Mouse (Mus musculus): ENCODE data around the gene Adh6b. TPM values are rescaled to one million over a fixed set of nuclear protein-coding genes. Genes with fewer than 3 reads are reported as not detected.

The Adh6b gene
- polyA plus RNA-seq, 1 experiment from 2014 or later = 0.29 TPM

DNA sequence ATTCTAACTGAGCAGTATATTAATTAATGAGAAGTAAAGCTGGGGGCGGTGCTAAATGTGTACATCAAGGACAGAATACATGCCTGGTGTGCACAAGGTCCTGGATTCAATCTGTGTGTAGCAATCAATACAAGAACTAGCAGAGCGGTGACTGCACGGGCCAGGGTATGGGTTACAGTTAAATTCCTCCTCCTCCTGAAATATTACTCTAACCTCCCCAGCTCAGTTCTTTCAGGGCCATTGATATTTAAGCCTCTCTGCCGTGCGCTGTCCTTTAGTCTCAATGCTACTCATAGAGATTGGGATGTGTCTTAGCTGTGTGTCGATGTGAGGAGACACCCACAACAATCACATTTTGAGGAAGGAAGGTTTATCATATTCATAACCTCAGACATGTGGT lies 45.6 kb downstream of the Adh6b start:
- no peak for DNase-seq (ENCODE audit: low spot score)
- Histone ChIP-seq H3K36me3 (replicated peaks; ENCODE audit: control insufficient read depth, insufficient read depth) (no peaks in the 10 kb centered on the region), H3K27ac (no peak overlapping the region), H3K4me2 (replicated peaks) (no peak overlapping the region), H3K4me1 (replicated peaks; ENCODE audit: control insufficient read depth, insufficient read depth, low read length) (no peaks in the 10 kb centered on the region), H3K9ac (no peak overlapping the region), H3K9me3 (ENCODE audit: control insufficient read depth, low read length) (no peaks in the 10 kb centered on the region), H3K27me3 (ENCODE audit: control insufficient read depth, insufficient read depth, low read length) (no peaks in the 10 kb centered on the region), H3K4me3 (replicated peaks; ENCODE audit: low read length) (no peak overlapping the region)
- no peak for ATAC-seq (ENCODE audit: low FRiP score)
- WGBS = 91% methylated on average over 6 of the region's 6 CpGs

DNA sequence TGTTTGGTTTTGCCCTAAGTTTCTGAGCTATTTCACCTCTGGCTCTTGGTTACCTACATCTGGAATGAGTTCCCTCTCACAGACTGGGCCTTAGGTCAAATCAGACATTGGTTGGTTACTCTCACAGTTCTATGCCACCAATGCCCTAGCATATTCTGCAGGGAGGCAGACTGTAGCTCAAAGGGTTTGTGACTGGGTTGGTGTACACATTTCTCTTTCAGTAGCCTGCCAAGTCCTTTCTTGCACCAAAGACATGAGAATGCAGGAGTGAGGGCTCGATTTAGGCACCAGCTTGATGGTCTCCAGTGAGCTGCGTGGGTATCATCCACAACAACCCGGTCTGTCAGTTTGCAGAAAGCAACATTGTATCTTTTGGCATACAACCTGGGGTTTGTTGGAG lies 63.3 kb downstream of the Adh6b start:
- Histone ChIP-seq H3K4me3 (replicated peaks; ENCODE audit: low read length) (no peak overlapping the region), H3K4me1 (replicated peaks; ENCODE audit: control insufficient read depth, insufficient read depth, low read length) (no peaks in the 10 kb centered on the region), H3K9ac (no peak overlapping the region), H3K9me3 (ENCODE audit: control insufficient read depth, low read length) (no peaks in the 10 kb centered on the region), H3K27ac (no peak overlapping the region), H3K27me3 (ENCODE audit: control insufficient read depth, insufficient read depth, low read length) (no peaks in the 10 kb centered on the region), H3K4me2 (replicated peaks) (no peak overlapping the region), H3K36me3 (replicated peaks; ENCODE audit: control insufficient read depth, insufficient read depth) (no peaks in the 10 kb centered on the region)
- ATAC-seq (ENCODE audit: low FRiP score) (no peak), DNase-seq (ENCODE audit: low spot score) (no peak)
- 81% methylated on average over 3 of the region's 3 CpGs for WGBS

DNA sequence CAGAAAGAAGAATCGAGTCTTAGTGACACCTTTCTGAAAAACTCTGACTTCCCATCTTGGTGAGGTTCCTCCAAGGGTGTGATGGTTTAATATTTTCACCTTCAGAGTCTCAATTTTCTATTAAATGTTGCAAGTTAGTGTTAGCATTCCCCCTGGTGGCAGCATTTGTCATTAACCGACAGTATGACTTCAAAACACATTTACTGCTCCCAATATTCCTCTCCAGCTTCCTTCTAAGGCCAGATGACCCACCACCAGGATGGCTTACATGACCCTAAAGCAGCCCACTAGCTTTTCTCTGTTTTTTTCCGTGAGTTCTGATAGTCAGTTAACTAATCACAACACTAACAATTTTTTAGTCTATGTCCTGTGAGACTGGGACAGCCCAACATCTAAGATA lies 63.8 kb downstream of the Adh6b start:
- no peak for ATAC-seq (ENCODE audit: low FRiP score)
- H3K4me3 ChIP-seq (replicated peaks; ENCODE audit: low read length) = no peak overlapping the region
- 46% methylated on average over 3 of the region's 3 CpGs for WGBS

DNA sequence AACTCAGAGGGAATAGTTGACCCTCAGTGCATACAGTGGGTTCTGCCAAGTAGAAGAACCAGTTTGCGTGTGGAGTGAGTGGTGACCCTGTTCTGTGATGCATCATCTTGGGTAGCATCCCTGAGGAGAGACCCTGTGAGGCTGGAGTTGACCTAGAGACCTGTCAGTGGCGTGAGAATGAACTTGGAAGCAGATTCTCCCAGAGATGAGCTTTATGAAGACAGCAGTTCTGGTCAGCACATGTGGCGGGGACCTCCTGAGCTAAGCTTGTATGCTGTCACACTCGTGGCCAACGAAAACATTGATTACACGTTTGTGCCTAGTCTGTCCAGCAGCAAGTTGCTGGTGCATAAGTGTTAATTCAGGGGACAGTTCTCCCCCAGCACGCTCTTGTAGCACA lies 64.3 kb downstream of the Adh6b start:
- H3K36me3 ChIP-seq (replicated peaks; ENCODE audit: control insufficient read depth, insufficient read depth) = no peaks in the 10 kb centered on the region
- H3K9ac ChIP-seq = no peak overlapping the region
- H3K9me3 ChIP-seq (ENCODE audit: control insufficient read depth, low read length) = no peaks in the 10 kb centered on the region
- H3K27me3 ChIP-seq (ENCODE audit: control insufficient read depth, insufficient read depth, low read length) = no peaks in the 10 kb centered on the region
- ATAC-seq (ENCODE audit: low FRiP score) (no peak), DNase-seq (ENCODE audit: low spot score) (no peak)
- H3K4me1 ChIP-seq (replicated peaks; ENCODE audit: control insufficient read depth, insufficient read depth, low read length) = no peaks in the 10 kb centered on the region
- H3K27ac ChIP-seq = no peak overlapping the region
- H3K4me2 ChIP-seq (replicated peaks) = no peak overlapping the region
- H3K4me3 ChIP-seq (replicated peaks; ENCODE audit: low read length) = no peak overlapping the region
- 87% methylated on average over 7 of the region's 7 CpGs for WGBS

More for the DNA sequence above, 63.8 kb downstream of the Adh6b start:
- Histone ChIP-seq H3K4me1 (replicated peaks; ENCODE audit: control insufficient read depth, insufficient read depth, low read length) (no peaks in the 10 kb centered on the region), H3K27ac (no peak overlapping the region), H3K36me3 (replicated peaks; ENCODE audit: control insufficient read depth, insufficient read depth) (no peaks in the 10 kb centered on the region), H3K27me3 (ENCODE audit: control insufficient read depth, insufficient read depth, low read length) (no peaks in the 10 kb centered on the region), H3K4me2 (replicated peaks) (no peak overlapping the region), H3K9me3 (ENCODE audit: control insufficient read depth, low read length) (no peaks in the 10 kb centered on the region), H3K9ac (no peak overlapping the region)
- peak; percentile 75 for DNase-seq (ENCODE audit: low spot score)

DNA sequence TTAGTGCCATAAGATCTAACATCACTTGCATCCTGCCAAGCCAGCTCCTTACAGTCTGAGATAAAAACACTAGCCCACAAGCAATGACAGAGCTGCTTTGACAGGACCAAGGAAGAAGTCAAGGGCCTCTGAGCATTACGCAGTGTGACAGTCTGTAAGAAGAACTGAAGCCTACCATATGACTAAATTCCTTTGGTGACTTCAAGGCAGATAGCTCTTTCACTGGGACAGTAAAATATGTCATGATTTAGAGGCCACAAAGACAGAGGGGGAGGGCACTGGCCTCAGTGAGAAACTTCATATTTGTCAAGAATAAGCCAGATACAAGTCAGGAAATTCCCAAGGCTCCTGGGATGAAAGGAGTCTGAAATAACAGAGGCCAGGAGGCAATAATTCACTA lies 66.3 kb downstream of the Adh6b start:
- H3K27me3 ChIP-seq (ENCODE audit: control insufficient read depth, insufficient read depth, low read length) = no peaks in the 10 kb centered on the region
- 97% methylated on average over 1 of the region's 1 CpGs for WGBS

More for the DNA sequence above, 66.3 kb downstream of the Adh6b start:
- Histone ChIP-seq H3K4me2 (replicated peaks) (no peak overlapping the region), H3K4me1 (replicated peaks; ENCODE audit: control insufficient read depth, insufficient read depth, low read length) (no peaks in the 10 kb centered on the region), H3K4me3 (replicated peaks; ENCODE audit: low read length) (no peak overlapping the region), H3K9me3 (ENCODE audit: control insufficient read depth, low read length) (no peaks in the 10 kb centered on the region), H3K9ac (no peak overlapping the region), H3K27ac (no peak overlapping the region), H3K36me3 (replicated peaks; ENCODE audit: control insufficient read depth, insufficient read depth) (no peaks in the 10 kb centered on the region)
- no peak for ATAC-seq (ENCODE audit: low FRiP score)
- no peak for DNase-seq (ENCODE audit: low spot score)

Other genes with a start within 250 kb of the Adh6b start
- gene Trmt10a, start 198.3 kb upstream of the Adh6b start, polyA plus RNA-seq (2014; fragmentation: Nextera tagmentation; extraction: Ambion mirVana) = 7.7 and 9.5 TPM in 2 replicates
- 7.6 and 8.4 TPM in 2 replicates for gene Mttp, start 196.8 kb upstream of the Adh6b start, polyA plus RNA-seq (2014; fragmentation: Nextera tagmentation; extraction: Ambion mirVana)
- not detected in 2 replicates for gene 4930579F01Rik, start 147.9 kb upstream of the Adh6b start, polyA plus RNA-seq (2014; fragmentation: Nextera tagmentation; extraction: Ambion mirVana)
- 0.41 and 1.6 TPM in 2 replicates for gene Adh7, start 124.0 kb upstream of the Adh6b start, polyA plus RNA-seq (2014; fragmentation: Nextera tagmentation; extraction: Ambion mirVana)
- 1.3 and 1.6 TPM in 2 replicates for gene Adh1, start 80.8 kb upstream of the Adh6b start, polyA plus RNA-seq (2014; fragmentation: Nextera tagmentation; extraction: Ambion mirVana)
- gene Adh6a, start 28.5 kb upstream of the Adh6b start, polyA plus RNA-seq (2014; fragmentation: Nextera tagmentation; extraction: Ambion mirVana) = not detected in 2 replicates
- gene Adh4, start 73.7 kb downstream of the Adh6b start, polyA plus RNA-seq (2014; fragmentation: Nextera tagmentation; extraction: Ambion mirVana) = 0.58 TPM in 1 of 2 replicates, not detected in the other
- gene Adh5, start 101.3 kb downstream of the Adh6b start, polyA plus RNA-seq (2014; fragmentation: Nextera tagmentation; extraction: Ambion mirVana) = 196 and 198 TPM in 2 replicates
- gene Metap1, start 147.7 kb downstream of the Adh6b start, polyA plus RNA-seq (2014; fragmentation: Nextera tagmentation; extraction: Ambion mirVana) = 58.3 and 61.9 TPM in 2 replicates
- gene Eif4e, start 184.4 kb downstream of the Adh6b start, polyA plus RNA-seq (2014; fragmentation: Nextera tagmentation; extraction: Ambion mirVana) = 314 and 377 TPM in 2 replicates

Measured in hindbrain, embryonic 14.5 days (tissue).